Mouse (Mus musculus): Measurements from ENCODE around the gene Ccng2. TPM values are rescaled to one million over a fixed set of nuclear protein-coding genes. Genes with fewer than 3 reads are reported as not detected.

Ccng2 gene
- 98.0 and 104 TPM in 2 replicates for polyA plus RNA-seq (2016; fragmentation: Nextera tagmentation; extraction: Ambion mirVana)

GRCm38 (mm10) chr5:93266883-93267704 is at the start of gene Ccng2:
Gene Ccng2 (plus strand): TSS chr5:93267257.
- H3K9ac ChIP-seq, result peak within 1 kb of the TSS; percentile 95
- H3K27ac ChIP-seq, result peak within 1 kb of the TSS; percentile 96
- no peaks in the 10 kb centered on the region for H3K27me3 ChIP-seq
- H3K36me3 ChIP-seq, result peaks cover 24% of the 10 kb centered on the region
- peak; percentile 94 for ATAC-seq (ENCODE audit: insufficient number of reproducible peaks, insufficient read depth, low FRiP score, low TSS enrichment)
- H3K4me2 ChIP-seq (replicated peaks), result peak within 1 kb of the TSS; percentile 57
- H3K4me3 ChIP-seq, result peak within 1 kb of the TSS; percentile 83
- no peaks in the 10 kb centered on the region for H3K9me3 ChIP-seq
- H3K4me1 ChIP-seq, result peaks cover 13% of the 10 kb centered on the region
- under 1% methylated on average over 54 of the region's 54 CpGs for WGBS

GRCm38 (mm10) chr5:93218375-93218774 is 48.7 kb upstream of the Ccng2 start:
- Histone ChIP-seq H3K27me3 (no peaks in the 10 kb centered on the region), H3K4me1 (no peaks in the 10 kb centered on the region), H3K4me3 (no peak overlapping the region), H3K36me3 (no peaks in the 10 kb centered on the region), H3K9ac (no peak overlapping the region), H3K4me2 (replicated peaks) (no peak overlapping the region), H3K27ac (no peak overlapping the region), H3K9me3 (no peaks in the 10 kb centered on the region)
- WGBS, result 87% methylated on average over 3 of the region's 3 CpGs
- no peak for ATAC-seq (ENCODE audit: insufficient number of reproducible peaks, insufficient read depth, low FRiP score, low TSS enrichment)

- H3K27me3 ChIP-seq, result no peaks in the 10 kb centered on the region
- no peak overlapping the region for H3K4me2 ChIP-seq (replicated peaks)
- H3K4me3 ChIP-seq, result no peak overlapping the region
- H3K9me3 ChIP-seq, result no peaks in the 10 kb centered on the region
- WGBS, result 63% methylated on average over 3 of the region's 3 CpGs
- no peaks in the 10 kb centered on the region for H3K4me1 ChIP-seq
- no peaks in the 10 kb centered on the region for H3K36me3 ChIP-seq
- no peak overlapping the region for H3K27ac ChIP-seq
- no peak for ATAC-seq (ENCODE audit: insufficient number of reproducible peaks, insufficient read depth, low FRiP score, low TSS enrichment)
- no peak overlapping the region for H3K9ac ChIP-seq
Observed at GRCm38 (mm10) chr5:93221661-93222060, 45.4 kb upstream of the Ccng2 start.

GRCm38 (mm10) chr5:93224549-93224948 is 42.5 kb upstream of the Ccng2 start:
- Histone ChIP-seq H3K4me2 (replicated peaks) (no peak overlapping the region), H3K27ac (no peak overlapping the region), H3K36me3 (no peaks in the 10 kb centered on the region), H3K9me3 (no peaks in the 10 kb centered on the region), H3K4me3 (no peak overlapping the region), H3K4me1 (no peaks in the 10 kb centered on the region), H3K27me3 (no peaks in the 10 kb centered on the region), H3K9ac (no peak overlapping the region)
- ATAC-seq (ENCODE audit: insufficient number of reproducible peaks, insufficient read depth, low FRiP score, low TSS enrichment), result no peak
- 85% methylated on average over 2 of the region's 2 CpGs for WGBS

GRCm38 (mm10) chr5:93227157-93227556 is 39.9 kb upstream of the Ccng2 start:
- Histone ChIP-seq H3K27me3 (no peaks in the 10 kb centered on the region), H3K36me3 (no peaks in the 10 kb centered on the region), H3K9me3 (no peaks in the 10 kb centered on the region), H3K4me3 (no peak overlapping the region), H3K4me1 (no peaks in the 10 kb centered on the region), H3K4me2 (replicated peaks) (no peak overlapping the region), H3K27ac (no peak overlapping the region), H3K9ac (no peak overlapping the region)
- ATAC-seq (ENCODE audit: insufficient number of reproducible peaks, insufficient read depth, low FRiP score, low TSS enrichment), result no peak
- 89% methylated on average over 3 of the region's 3 CpGs for WGBS

- H3K27ac ChIP-seq, result no peak overlapping the region
- no peak overlapping the region for H3K9ac ChIP-seq
- H3K4me3 ChIP-seq, result no peak overlapping the region
- H3K4me2 ChIP-seq (replicated peaks), result no peak overlapping the region
- 84% methylated on average over 2 of the region's 2 CpGs for WGBS
- no peaks in the 10 kb centered on the region for H3K4me1 ChIP-seq
- no peak for ATAC-seq (ENCODE audit: insufficient number of reproducible peaks, insufficient read depth, low FRiP score, low TSS enrichment)
- no peaks in the 10 kb centered on the region for H3K27me3 ChIP-seq
- no peaks in the 10 kb centered on the region for H3K36me3 ChIP-seq
- no peaks in the 10 kb centered on the region for H3K9me3 ChIP-seq
Observed at GRCm38 (mm10) chr5:93229527-93229926, 37.5 kb upstream of the Ccng2 start.

GRCm38 (mm10) chr5:93231721-93232120 is 35.3 kb upstream of the Ccng2 start:
- Histone ChIP-seq H3K4me1 (no peaks in the 10 kb centered on the region), H3K4me2 (replicated peaks) (no peak overlapping the region), H3K36me3 (no peaks in the 10 kb centered on the region), H3K9me3 (no peaks in the 10 kb centered on the region), H3K27ac (no peak overlapping the region), H3K27me3 (no peaks in the 10 kb centered on the region), H3K9ac (no peak overlapping the region), H3K4me3 (no peak overlapping the region)
- 74% methylated on average over 3 of the region's 3 CpGs for WGBS
- ATAC-seq (ENCODE audit: insufficient number of reproducible peaks, insufficient read depth, low FRiP score, low TSS enrichment), result no peak

- Histone ChIP-seq H3K36me3 (no peaks in the 10 kb centered on the region), H3K9me3 (no peaks in the 10 kb centered on the region), H3K27ac (no peak overlapping the region), H3K9ac (no peak overlapping the region), H3K4me1 (no peaks in the 10 kb centered on the region), H3K27me3 (no peaks in the 10 kb centered on the region), H3K4me2 (replicated peaks) (no peak overlapping the region), H3K4me3 (no peak overlapping the region)
- no peak for ATAC-seq (ENCODE audit: insufficient number of reproducible peaks, insufficient read depth, low FRiP score, low TSS enrichment)
- 89% methylated on average over 2 of the region's 2 CpGs for WGBS
Observed at GRCm38 (mm10) chr5:93232838-93233237, 34.2 kb upstream of the Ccng2 start.

GRCm38 (mm10) chr5:93234130-93234529 is 32.9 kb upstream of the Ccng2 start:
- no peaks in the 10 kb centered on the region for H3K4me1 ChIP-seq
- ATAC-seq (ENCODE audit: insufficient number of reproducible peaks, insufficient read depth, low FRiP score, low TSS enrichment), result no peak
- 58% methylated on average over 4 of the region's 4 CpGs for WGBS
- H3K9ac ChIP-seq, result no peak overlapping the region
- no peaks in the 10 kb centered on the region for H3K27me3 ChIP-seq
- no peak overlapping the region for H3K4me3 ChIP-seq
- no peaks in the 10 kb centered on the region for H3K36me3 ChIP-seq
- H3K27ac ChIP-seq, result no peak overlapping the region
- no peaks in the 10 kb centered on the region for H3K9me3 ChIP-seq
- H3K4me2 ChIP-seq (replicated peaks), result no peak overlapping the region

GRCm38 (mm10) chr5:93234605-93235004 is 32.5 kb upstream of the Ccng2 start:
- Histone ChIP-seq H3K4me2 (replicated peaks) (no peak overlapping the region), H3K4me3 (no peak overlapping the region), H3K9me3 (no peaks in the 10 kb centered on the region), H3K4me1 (no peaks in the 10 kb centered on the region), H3K27ac (no peak overlapping the region), H3K9ac (no peak overlapping the region), H3K36me3 (no peaks in the 10 kb centered on the region), H3K27me3 (no peaks in the 10 kb centered on the region)
- WGBS, result 80% methylated on average over 2 of the region's 2 CpGs
- ATAC-seq (ENCODE audit: insufficient number of reproducible peaks, insufficient read depth, low FRiP score, low TSS enrichment), result no peak

GRCm38 (mm10) chr5:93235888-93236287 is 31.2 kb upstream of the Ccng2 start:
- no peak overlapping the region for H3K9ac ChIP-seq
- H3K36me3 ChIP-seq, result no peaks in the 10 kb centered on the region
- H3K9me3 ChIP-seq, result no peaks in the 10 kb centered on the region
- no peak overlapping the region for H3K4me3 ChIP-seq
- no peak overlapping the region for H3K4me2 ChIP-seq (replicated peaks)
- no peaks in the 10 kb centered on the region for H3K4me1 ChIP-seq
- H3K27me3 ChIP-seq, result no peaks in the 10 kb centered on the region
- no peak for ATAC-seq (ENCODE audit: insufficient number of reproducible peaks, insufficient read depth, low FRiP score, low TSS enrichment)
- WGBS, result 93% methylated on average over 3 of the region's 3 CpGs
- H3K27ac ChIP-seq, result no peak overlapping the region

- WGBS, result 82% methylated on average over 4 of the region's 4 CpGs
- no peak for ATAC-seq (ENCODE audit: insufficient number of reproducible peaks, insufficient read depth, low FRiP score, low TSS enrichment)
- Histone ChIP-seq H3K9me3 (no peaks in the 10 kb centered on the region), H3K4me3 (no peak overlapping the region), H3K27ac (no peak overlapping the region), H3K4me1 (no peaks in the 10 kb centered on the region), H3K36me3 (no peaks in the 10 kb centered on the region), H3K27me3 (no peaks in the 10 kb centered on the region), H3K4me2 (replicated peaks) (no peak overlapping the region), H3K9ac (no peak overlapping the region)
Observed at GRCm38 (mm10) chr5:93236541-93236940, 30.5 kb upstream of the Ccng2 start.
